Mouse (Mus musculus): ENCODE measurements at regions not wholly inside any gene's neighbourhood (a gene's known extent, or its start where the extent isn't known, plus 50 kb on each side); places are given as distances from the start of the nearest gene placed in this dataset.

DNA sequence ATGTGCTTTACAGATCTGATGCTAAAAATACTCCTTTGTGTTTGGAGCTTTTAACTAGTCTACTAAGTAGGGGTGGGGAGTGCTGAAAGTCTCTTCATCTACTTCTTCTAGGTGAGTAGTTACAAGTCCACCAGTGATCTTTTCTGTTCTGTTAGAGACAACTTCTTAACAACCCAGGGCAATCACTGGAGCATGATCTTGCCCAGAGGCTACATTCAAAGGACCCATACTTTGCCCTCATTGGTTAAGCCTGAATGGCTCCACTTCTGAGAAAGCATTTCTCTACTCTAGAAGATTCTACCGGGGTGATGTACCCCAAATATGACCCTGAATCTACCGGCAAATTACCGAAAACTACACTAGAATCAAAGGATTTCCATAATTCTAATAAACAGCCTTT, 390.2 kb downstream of the Lpin1 start:
- TF ChIP-seq CTCF (IDR thresholded peaks at IDR 0.05; ENCODE audit: borderline replicate concordance, insufficient read depth, low read depth, low read length): no peak
- TF ChIP-seq POLR2A (IDR thresholded peaks at IDR 0.05; ENCODE audit: borderline replicate concordance, insufficient read depth, low read length): no peak
